Mouse (Mus musculus) testis, adult 2 months (tissue): ENCODE measurements around the gene Zdhhc13.

Experiments used
- CTCF ChIP-seq: fragments of 200-500 bp; IDR thresholded peaks from 2 replicates; pipeline ENCODE4 v1.5.1; 2012; ENCODE audit warnings: low read depth, mild to moderate bottlenecking, inconsistent platforms, low read length, moderate library complexity; ENCODE audit not compliant: control insufficient read depth, insufficient read depth, insufficient replicate concordance
- POLR2A ChIP-seq: fragments of 200-500 bp; IDR thresholded peaks from 2 replicates; pipeline ENCODE4 v1.6.1; 2012; ENCODE audit warnings: low read depth, mild to moderate bottlenecking, inconsistent platforms, low read length, moderate library complexity; ENCODE audit not compliant: control insufficient read depth

DNA sequence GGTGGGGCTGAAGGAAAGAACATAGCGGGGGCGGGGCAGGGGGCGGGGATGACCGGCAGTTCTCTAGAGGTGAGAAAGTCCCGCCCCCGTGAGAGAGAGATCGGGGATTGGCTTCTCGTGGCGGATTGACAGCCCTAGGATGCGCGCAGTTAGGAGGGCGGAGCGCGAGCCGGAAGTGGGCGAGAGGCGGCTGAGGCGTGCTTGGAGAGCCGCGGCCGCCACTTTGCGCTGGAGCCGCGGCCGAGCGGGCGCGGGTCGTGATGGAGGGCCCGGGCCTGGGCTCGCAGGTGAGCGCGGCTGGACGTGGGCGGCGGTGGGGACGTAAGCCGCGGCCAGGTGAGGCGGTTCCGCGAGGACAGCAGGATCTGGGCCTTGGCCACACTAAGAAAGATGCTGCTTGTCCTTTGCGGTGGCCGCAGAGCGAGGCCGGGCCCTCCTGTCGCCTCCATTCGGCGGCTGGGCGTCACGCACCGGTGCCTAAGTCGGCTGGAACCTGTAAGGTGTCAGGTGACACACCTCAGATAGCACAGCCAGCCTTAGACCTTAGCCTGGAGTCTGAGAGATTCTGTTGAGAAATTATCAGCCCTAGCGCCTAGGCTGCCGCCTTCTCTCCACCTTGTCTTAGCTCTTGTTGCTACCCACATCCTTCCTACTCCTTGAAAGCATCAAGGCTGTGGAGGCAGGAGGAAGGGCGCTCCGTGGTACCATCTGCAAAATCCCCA is at the start of gene Zdhhc13:
- no peak for TF ChIP-seq CTCF
- peak; percentile 83 for TF ChIP-seq POLR2A
